Mouse (Mus musculus): ENCODE results near the gene Gm28230.

The Gm28230 gene

GRCm38 (mm10) chr2:74722949-74723348 lies 3.6 kb upstream of the Gm28230 start:
- DNase-seq (ENCODE audit: low spot score in 2 of 2): no peak

GRCm38 (mm10) chr2:74724244-74725015 lies 2.1 kb upstream of the Gm28230 start:
- DNase-seq (ENCODE audit: low spot score in 2 of 2): no peak

- no peak for DNase-seq (ENCODE audit: low spot score in 2 of 2)
These were observed 1.4 kb upstream of the Gm28230 start for GRCm38 (mm10) chr2:74725171-74725570.

- DNase-seq (ENCODE audit: low spot score in 2 of 2): no peak
These were observed 578 bp downstream of the Gm28230 start for GRCm38 (mm10) chr2:74726973-74727639.

GRCm38 (mm10) chr2:74727640-74728302 lies 1.2 kb downstream of the Gm28230 start:
- DNase-seq (ENCODE audit: low spot score in 2 of 2): no peak

GRCm38 (mm10) chr2:74728303-74728680 lies 1.8 kb downstream of the Gm28230 start:
- no peak for DNase-seq (ENCODE audit: low spot score in 2 of 2)

GRCm38 (mm10) chr2:74730331-74730730 lies 3.8 kb downstream of the Gm28230 start:
- DNase-seq (ENCODE audit: low spot score in 2 of 2): no peak

GRCm38 (mm10) chr2:74731055-74731454 lies 4.5 kb downstream of the Gm28230 start:
- DNase-seq (ENCODE audit: low spot score in 2 of 2): no peak

GRCm38 (mm10) chr2:74731799-74732512 lies 5.4 kb downstream of the Gm28230 start:
- DNase-seq (ENCODE audit: low spot score in 2 of 2): no peak

- no peak for DNase-seq (ENCODE audit: low spot score in 2 of 2)
These were observed 6.2 kb downstream of the Gm28230 start for GRCm38 (mm10) chr2:74732513-74733316.

GRCm38 (mm10) chr2:74733317-74733661 lies 6.8 kb downstream of the Gm28230 start:
- DNase-seq (ENCODE audit: low spot score in 2 of 2): no peak

GRCm38 (mm10) chr2:74733765-74734164 lies 7.2 kb downstream of the Gm28230 start:
- DNase-seq (ENCODE audit: low spot score in 2 of 2): no peak

GRCm38 (mm10) chr2:74734451-74734850 lies 7.9 kb downstream of the Gm28230 start:
- no peak for DNase-seq (ENCODE audit: low spot score in 2 of 2)

- no peak for DNase-seq (ENCODE audit: low spot score in 2 of 2)
These were observed 8.7 kb downstream of the Gm28230 start for GRCm38 (mm10) chr2:74734996-74735811.

GRCm38 (mm10) chr2:74735851-74736687 lies 9.5 kb downstream of the Gm28230 start:
- no peak for DNase-seq (ENCODE audit: low spot score in 2 of 2)

GRCm38 (mm10) chr2:74736688-74737577 lies 10.4 kb downstream of the Gm28230 start:
- DNase-seq (ENCODE audit: low spot score in 2 of 2): no peak

- no peak for DNase-seq (ENCODE audit: low spot score in 2 of 2)
These were observed 11.1 kb downstream of the Gm28230 start for GRCm38 (mm10) chr2:74737578-74738070.

Measured in frontal cortex, postnatal 36 days (tissue).